Mouse (Mus musculus): ENCODE data around the gene Rasa3. TPM values are rescaled to one million over a fixed set of nuclear protein-coding genes. Genes with fewer than 3 reads are reported as not detected.
A peak's percentile ranks its signal among the peaks of the same experiment; 100 is the strongest.

Gene Rasa3
- polyA plus RNA-seq, 1 experiment = 10.8 TPM

GRCm38 (mm10) chr8:13571999-13572398 lies 105.4 kb downstream of the Rasa3 start:
- Histone ChIP-seq H3K27me3 (replicated peaks; ENCODE audit: control insufficient read depth, insufficient read depth, low read length) (no peaks in the 10 kb centered on the region), H3K36me3 (ENCODE audit: control insufficient read depth, insufficient read depth, low read length) (no peaks in the 10 kb centered on the region), H3K4me3 (ENCODE audit: insufficient read depth, low read depth, low read length) (no peak overlapping the region), H3K4me1 (ENCODE audit: control insufficient read depth, insufficient read depth, low read length) (no peaks in the 10 kb centered on the region), H3K27ac (ENCODE audit: insufficient read depth, low read depth, low read length) (no peak overlapping the region)
- no peak for TF ChIP-seq POLR2A (IDR thresholded peaks at IDR 0.05; ENCODE audit: low read depth, low read length)
- no peak for TF ChIP-seq CTCF (conservative IDR thresholded peaks at IDR 0.05; ENCODE audit: insufficient read depth, insufficient read length, low read depth, low read length)
- 92% methylated on average over 11 of the region's 11 CpGs for WGBS
- no peak for DNase-seq

GRCm38 (mm10) chr8:13562118-13562517 lies 115.3 kb downstream of the Rasa3 start, which contains the start of gene 1700029H14Rik:
Gene 1700029H14Rik, minus strand, starts transcription at chr8:13562461.
- TF ChIP-seq POLR2A (IDR thresholded peaks at IDR 0.05; ENCODE audit: low read depth, low read length) = no peak
- TF ChIP-seq CTCF (conservative IDR thresholded peaks at IDR 0.05; ENCODE audit: insufficient read depth, insufficient read length, low read depth, low read length) = no peak
- no peak within 1 kb of the TSS for H3K27ac ChIP-seq (ENCODE audit: insufficient read depth, low read depth, low read length)
- peak; percentile 49 for DNase-seq
- no peaks in the 10 kb centered on the region for H3K27me3 ChIP-seq (replicated peaks; ENCODE audit: control insufficient read depth, insufficient read depth, low read length)
- 29% methylated on average over 13 of the region's 13 CpGs for WGBS
- no peaks in the 10 kb centered on the region for H3K4me1 ChIP-seq (ENCODE audit: control insufficient read depth, insufficient read depth, low read length)
- no peaks in the 10 kb centered on the region for H3K36me3 ChIP-seq (ENCODE audit: control insufficient read depth, insufficient read depth, low read length)
- H3K4me3 ChIP-seq (ENCODE audit: insufficient read depth, low read depth, low read length) = no peak within 1 kb of the TSS

DNA sequence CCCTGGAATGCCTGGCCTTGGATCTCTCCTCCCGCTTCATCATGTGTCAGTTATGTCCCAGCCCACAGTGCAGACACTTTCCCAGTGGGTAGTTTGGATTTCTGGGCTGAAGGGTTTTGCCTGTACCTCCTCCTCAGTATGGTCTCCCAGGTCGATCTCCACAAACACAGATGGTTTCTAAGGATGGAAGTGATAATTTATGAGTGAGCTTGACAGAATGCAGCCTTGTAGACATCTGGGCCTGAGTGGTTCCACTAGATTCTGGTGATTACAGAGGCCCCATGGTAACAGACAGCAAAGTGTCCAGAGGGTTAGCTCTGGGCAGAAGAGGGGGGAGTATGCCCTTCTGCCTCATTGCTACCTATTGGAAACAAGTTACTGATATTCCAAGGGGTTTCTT lies 119.9 kb downstream of the Rasa3 start:
- no peaks in the 10 kb centered on the region for H3K27me3 ChIP-seq (replicated peaks; ENCODE audit: control insufficient read depth, insufficient read depth, low read length)
- no peak for DNase-seq
- no peak overlapping the region for H3K4me3 ChIP-seq (ENCODE audit: insufficient read depth, low read depth, low read length)
- TF ChIP-seq CTCF (conservative IDR thresholded peaks at IDR 0.05; ENCODE audit: insufficient read depth, insufficient read length, low read depth, low read length) = no peak
- no peak for TF ChIP-seq POLR2A (IDR thresholded peaks at IDR 0.05; ENCODE audit: low read depth, low read length)
- no peaks in the 10 kb centered on the region for H3K36me3 ChIP-seq (ENCODE audit: control insufficient read depth, insufficient read depth, low read length)
- H3K27ac ChIP-seq (ENCODE audit: insufficient read depth, low read depth, low read length) = no peak overlapping the region
- WGBS = 61% methylated on average over 2 of the region's 2 CpGs
- no peaks in the 10 kb centered on the region for H3K4me1 ChIP-seq (ENCODE audit: control insufficient read depth, insufficient read depth, low read length)

DNA sequence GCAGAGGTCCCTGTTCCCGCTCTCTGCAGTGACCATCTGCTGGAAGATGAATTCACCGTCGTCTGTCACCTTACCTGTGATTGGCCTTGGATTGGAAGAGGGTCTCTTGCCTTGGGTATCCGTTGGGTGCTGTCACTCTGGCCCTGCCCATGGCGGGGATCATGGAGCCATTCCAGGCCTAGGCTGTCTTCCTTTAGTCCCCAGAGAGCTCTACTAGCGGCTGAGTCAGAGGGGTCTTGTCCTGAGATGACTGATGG lies 125.9 kb downstream of the Rasa3 start:
- WGBS = 87% methylated on average over 6 of the region's 6 CpGs

DNA sequence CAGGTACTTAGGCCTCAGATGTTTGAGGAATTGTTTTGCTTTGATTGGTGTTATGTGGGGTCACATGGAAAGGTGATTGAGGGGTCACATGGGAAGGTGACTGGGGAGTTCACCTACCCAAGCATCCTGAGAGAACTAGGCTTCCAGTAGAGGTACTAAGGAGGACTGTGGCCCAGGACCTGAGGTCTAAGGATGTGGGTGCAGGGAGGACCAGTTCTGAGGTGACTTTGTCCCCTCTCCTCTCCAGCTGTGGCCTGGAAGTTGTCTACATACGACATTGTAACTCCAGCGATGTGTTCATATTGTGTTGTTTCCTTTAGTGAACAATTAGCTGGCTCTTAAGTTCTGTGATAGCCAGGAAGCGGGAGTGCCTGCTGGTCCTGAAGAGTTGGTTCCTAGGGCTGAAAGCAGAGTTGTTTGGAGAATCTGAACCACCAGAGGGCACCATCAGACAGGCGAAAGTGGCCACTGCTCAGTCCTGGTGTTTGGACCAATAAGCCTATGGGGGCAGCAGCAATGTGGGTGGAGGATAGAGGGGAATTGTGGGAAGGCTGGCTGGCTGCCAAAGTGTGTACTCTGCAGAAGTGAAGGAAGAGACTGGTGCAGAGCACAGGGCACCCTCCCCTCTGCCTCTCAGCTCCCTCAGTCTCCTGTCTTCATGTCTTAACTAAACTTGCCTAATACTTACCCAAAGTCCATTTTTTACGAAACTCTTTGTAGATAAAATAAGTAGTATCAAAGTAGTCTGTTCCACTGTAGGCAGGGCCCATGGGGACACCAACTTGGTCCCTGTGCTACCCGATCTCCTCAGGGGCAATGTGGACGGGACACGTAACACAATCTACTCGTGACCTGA lies 126.5 kb downstream of the Rasa3 start:
- no peaks in the 10 kb centered on the region for H3K36me3 ChIP-seq (ENCODE audit: control insufficient read depth, insufficient read depth, low read length)
- peak; percentile 93 for DNase-seq
- H3K4me1 ChIP-seq (ENCODE audit: control insufficient read depth, insufficient read depth, low read length) = peaks cover 5% of the 10 kb centered on the region; the same call in 1 of the 2 replicates
- TF ChIP-seq CTCF (conservative IDR thresholded peaks at IDR 0.05; ENCODE audit: insufficient read depth, insufficient read length, low read depth, low read length) = peak; percentile 97
- no peak for TF ChIP-seq POLR2A (IDR thresholded peaks at IDR 0.05; ENCODE audit: low read depth, low read length)
- H3K27ac ChIP-seq (ENCODE audit: insufficient read depth, low read depth, low read length) = no peak overlapping the region
- no peaks in the 10 kb centered on the region for H3K27me3 ChIP-seq (replicated peaks; ENCODE audit: control insufficient read depth, insufficient read depth, low read length)
- H3K4me3 ChIP-seq (ENCODE audit: insufficient read depth, low read depth, low read length) = no peak overlapping the region
- 52% methylated on average over 9 of the region's 9 CpGs for WGBS

More for the DNA sequence above, 125.9 kb downstream of the Rasa3 start:
- TF ChIP-seq POLR2A (IDR thresholded peaks at IDR 0.05; ENCODE audit: low read depth, low read length) (no peak), CTCF (conservative IDR thresholded peaks at IDR 0.05; ENCODE audit: insufficient read depth, insufficient read length, low read depth, low read length) (no peak)
- no peak overlapping the region for H3K27ac ChIP-seq (ENCODE audit: insufficient read depth, low read depth, low read length)
- H3K4me1 ChIP-seq (ENCODE audit: control insufficient read depth, insufficient read depth, low read length) = peaks cover 5% of the 10 kb centered on the region; the same call in 1 of the 2 replicates
- H3K27me3 ChIP-seq (replicated peaks; ENCODE audit: control insufficient read depth, insufficient read depth, low read length) = no peaks in the 10 kb centered on the region
- H3K4me3 ChIP-seq (ENCODE audit: insufficient read depth, low read depth, low read length) = no peak overlapping the region
- DNase-seq = no peak
- no peaks in the 10 kb centered on the region for H3K36me3 ChIP-seq (ENCODE audit: control insufficient read depth, insufficient read depth, low read length)

GRCm38 (mm10) chr8:13548831-13549230 lies 128.6 kb downstream of the Rasa3 start:
- TF ChIP-seq POLR2A (IDR thresholded peaks at IDR 0.05; ENCODE audit: low read depth, low read length) (no peak), CTCF (conservative IDR thresholded peaks at IDR 0.05; ENCODE audit: insufficient read depth, insufficient read length, low read depth, low read length) (no peak)
- Histone ChIP-seq H3K27ac (ENCODE audit: insufficient read depth, low read depth, low read length) (no peak overlapping the region), H3K27me3 (replicated peaks; ENCODE audit: control insufficient read depth, insufficient read depth, low read length) (no peaks in the 10 kb centered on the region), H3K36me3 (ENCODE audit: control insufficient read depth, insufficient read depth, low read length) (no peaks in the 10 kb centered on the region), H3K4me3 (ENCODE audit: insufficient read depth, low read depth, low read length) (no peak overlapping the region), H3K4me1 (ENCODE audit: control insufficient read depth, insufficient read depth, low read length) (peaks cover 5% of the 10 kb centered on the region; the same call in 1 of the 2 replicates)
- WGBS = 16% methylated on average over 9 of the region's 9 CpGs
- peak; percentile 79 for DNase-seq

- Histone ChIP-seq H3K27ac (ENCODE audit: insufficient read depth, low read depth, low read length) (no peak overlapping the region), H3K4me3 (ENCODE audit: insufficient read depth, low read depth, low read length) (no peak overlapping the region), H3K36me3 (ENCODE audit: control insufficient read depth, insufficient read depth, low read length) (no peaks in the 10 kb centered on the region), H3K4me1 (ENCODE audit: control insufficient read depth, insufficient read depth, low read length) (peaks cover 5% of the 10 kb centered on the region; the same call in 1 of the 2 replicates), H3K27me3 (replicated peaks; ENCODE audit: control insufficient read depth, insufficient read depth, low read length) (no peaks in the 10 kb centered on the region)
- TF ChIP-seq POLR2A (IDR thresholded peaks at IDR 0.05; ENCODE audit: low read depth, low read length) = no peak
- peak; percentile 74 for TF ChIP-seq CTCF (conservative IDR thresholded peaks at IDR 0.05; ENCODE audit: insufficient read depth, insufficient read length, low read depth, low read length)
- 12% methylated on average over 4 of the region's 4 CpGs for WGBS
- DNase-seq = peak; percentile 61
Observed at GRCm38 (mm10) chr8:13548235-13548634, 129.2 kb downstream of the Rasa3 start.

All from kidney, adult 2 months (tissue).